Mouse (Mus musculus) gastrocnemius, adult 8-10 months (tissue): ENCODE data around the gene Gm28048. TPM values are rescaled to one million over a fixed set of nuclear protein-coding genes. Genes with fewer than 3 reads are reported as not detected.

Source experiments
- DNase-seq, 2 experiments: peaks; one replicate each; pipeline ENCODE4 v3.0.0; 2022; ENCODE audit warnings: low spot score in 2 of 2
- total RNA-seq, 4 experiments: library from RNA; stranded (reverse); gene quantifications; 2 replicates each; pipeline ENCODE4 v1.2.4; 2022

The Gm28048 gene
- total RNA-seq, 4 experiments from 2014 or later: 0.92 to 2.0 (median 1.4) TPM

DNA sequence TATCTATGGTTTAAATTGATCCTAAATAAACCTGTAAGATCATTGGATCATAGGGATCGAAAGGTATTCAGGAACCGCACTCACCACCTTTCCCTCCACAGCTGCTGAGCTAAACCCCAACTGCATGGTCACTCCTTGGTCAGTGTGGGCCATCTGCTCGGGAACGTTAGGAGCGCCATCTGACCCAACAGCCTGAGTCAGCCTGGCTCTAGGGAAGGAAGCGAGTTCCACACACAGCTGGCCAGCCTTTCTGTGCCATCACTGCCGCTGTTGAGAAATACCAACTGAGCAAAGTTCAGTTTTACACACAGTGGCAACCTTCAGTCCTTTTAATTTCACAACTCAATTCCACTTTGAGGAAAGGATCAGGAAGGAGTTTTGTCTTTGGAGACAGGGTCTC lies 90.0 kb downstream of the Gm28048 start:
- no peak for DNase-seq

DNA sequence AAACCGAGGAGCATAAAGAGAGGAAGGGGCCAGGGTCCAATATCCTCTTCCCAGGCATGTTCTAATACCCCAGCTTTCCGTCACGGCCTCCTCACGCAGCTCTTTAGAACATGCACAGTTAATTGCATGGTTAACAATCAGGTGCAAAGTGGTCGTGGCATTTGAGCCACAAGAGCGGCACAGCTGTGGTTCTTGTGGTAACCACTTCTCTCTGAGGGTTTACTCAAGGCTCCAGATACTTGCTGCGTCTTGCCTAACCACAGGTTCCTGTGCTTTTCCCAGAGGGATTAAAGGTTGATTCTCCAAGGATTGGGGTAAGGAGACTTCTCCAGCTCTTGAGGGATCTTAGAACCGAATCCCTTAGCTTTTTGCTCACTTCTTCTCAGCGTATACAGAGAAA lies 90.6 kb downstream of the Gm28048 start:
- DNase-seq: no peak

DNA sequence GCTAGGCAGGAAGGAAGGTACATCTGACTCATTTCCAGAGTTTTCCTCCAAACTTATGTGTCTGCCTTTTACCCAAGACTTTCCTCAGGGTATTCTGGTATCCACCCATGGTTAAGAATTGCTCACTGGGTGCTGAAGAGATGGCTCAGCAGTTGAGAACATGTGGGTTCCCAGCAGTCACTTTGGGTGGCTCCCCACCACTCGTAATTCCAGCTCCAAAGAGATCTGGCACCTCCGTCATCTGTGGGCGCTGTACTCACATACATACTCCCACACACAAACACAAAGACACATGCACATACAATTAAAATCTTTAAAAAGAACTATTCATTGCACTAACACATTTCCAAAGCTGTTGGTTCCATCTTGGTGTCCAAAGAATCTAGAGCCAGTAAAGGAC lies 92.7 kb downstream of the Gm28048 start:
- DNase-seq: no peak

DNA sequence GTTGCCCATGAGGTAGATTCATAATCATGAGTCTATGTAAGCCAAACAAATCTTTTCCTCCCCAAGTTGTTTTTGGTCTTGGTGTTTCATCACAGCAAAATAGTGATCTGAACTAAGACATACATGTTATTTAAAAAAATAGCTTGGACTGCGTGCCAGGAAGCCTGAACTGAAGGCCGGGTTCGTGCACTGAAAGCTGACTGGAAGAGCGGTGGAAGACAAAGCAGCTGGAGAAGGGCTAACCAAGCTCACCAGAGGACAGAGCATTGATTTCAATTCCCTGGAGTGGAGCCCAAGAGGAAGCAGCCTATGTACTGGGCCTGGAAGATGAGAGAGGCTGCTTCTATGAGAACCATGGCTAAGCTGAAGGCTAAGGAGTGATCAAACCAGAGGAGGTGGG lies 94.9 kb downstream of the Gm28048 start:
- no peak for DNase-seq

DNA sequence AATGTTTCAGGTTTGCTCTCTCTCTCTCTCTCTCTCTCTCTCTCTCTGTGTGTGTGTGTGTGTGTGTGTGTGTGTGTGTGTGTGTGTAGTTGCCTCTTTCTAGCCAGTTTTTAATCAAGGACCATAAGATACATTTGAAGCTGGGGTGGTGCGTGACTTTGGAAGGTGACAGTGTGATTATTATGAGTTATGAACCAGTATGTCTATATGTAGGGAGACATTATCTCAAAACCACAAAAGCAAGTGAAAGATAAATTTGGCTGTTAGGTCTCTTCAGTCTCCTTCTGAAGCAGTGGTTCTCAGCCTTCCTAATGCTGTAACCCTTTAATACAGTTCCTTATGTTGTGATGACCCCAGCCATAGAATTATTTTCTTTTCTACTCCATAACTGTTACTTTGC lies 96.5 kb downstream of the Gm28048 start:
- DNase-seq: no peak

DNA sequence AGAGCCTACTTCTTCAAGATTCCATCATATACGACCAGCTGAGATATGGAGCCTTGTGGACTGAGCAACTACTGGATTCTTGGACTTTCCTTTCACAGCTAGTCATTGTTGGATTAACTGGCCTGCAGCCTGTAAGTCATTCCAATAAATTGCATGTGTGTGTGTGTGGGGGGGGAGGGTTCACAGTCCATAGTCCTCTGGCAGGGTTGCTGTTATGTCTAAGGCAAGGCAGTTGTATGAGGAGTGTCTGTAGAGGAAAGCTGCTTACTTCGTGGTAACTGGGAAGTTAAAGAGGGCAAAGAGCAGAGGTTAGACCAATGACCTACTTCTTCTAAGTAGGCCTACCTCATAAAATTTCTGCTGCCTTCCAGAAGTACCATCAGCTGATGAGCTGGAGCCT lies 98.2 kb downstream of the Gm28048 start:
- no peak for DNase-seq

DNA sequence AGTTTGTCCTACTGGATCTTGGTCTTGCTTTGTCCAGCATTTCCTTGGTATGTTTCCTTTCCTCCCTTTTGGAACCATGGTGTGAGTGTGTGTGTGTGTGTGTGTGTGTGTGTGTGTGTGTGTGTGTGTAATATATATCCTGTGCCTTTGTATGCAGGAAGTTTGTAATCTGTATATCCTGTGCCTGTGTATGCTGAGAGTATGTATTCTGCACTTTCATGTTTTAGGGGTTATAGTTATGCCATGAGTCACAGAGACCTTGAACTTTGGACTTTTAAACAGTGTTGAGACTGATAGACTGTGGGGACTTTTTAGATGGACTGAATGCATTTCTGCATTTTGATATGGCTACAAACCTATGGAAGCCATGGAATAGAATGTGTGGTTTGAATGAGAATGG lies 99.0 kb downstream of the Gm28048 start:
- DNase-seq: no peak

DNA sequence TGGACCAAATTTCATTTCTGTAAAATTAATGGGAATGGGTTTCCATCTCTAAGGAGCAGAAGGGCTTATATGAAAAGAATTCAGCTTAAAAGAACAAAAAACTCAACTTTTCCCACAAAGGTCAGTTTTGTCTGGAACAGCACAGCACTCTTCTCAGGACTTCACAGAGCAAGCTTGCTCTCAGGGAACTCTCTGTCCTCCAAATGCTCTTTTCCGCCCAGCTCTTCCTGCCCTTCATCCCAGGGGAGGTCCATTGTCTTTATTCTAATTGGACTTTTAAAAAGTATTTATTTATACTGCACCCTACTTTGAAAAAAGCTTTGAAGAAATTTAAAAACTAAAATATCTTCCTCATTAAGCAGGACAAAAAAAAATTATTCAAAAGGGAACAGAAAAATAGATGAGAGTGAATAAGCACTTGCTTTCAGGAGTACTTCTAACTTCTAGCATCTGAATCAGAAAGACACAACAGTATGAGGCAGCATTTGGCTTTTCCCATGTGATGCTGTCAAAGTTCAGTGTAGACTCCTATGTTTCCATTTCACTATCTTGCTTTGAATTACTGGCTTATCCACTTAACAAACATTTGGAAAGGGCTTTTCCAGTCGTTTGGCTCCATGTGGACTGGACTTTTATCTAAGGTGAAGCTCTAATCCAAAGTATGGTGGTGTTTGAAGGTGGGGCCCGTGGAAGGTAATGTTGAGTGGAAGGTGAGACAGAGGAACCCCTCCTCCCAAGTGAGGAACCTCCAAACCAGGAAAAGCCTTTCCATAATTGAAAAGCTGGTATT lies 101.3 kb downstream of the Gm28048 start:
- DNase-seq: no peak

DNA sequence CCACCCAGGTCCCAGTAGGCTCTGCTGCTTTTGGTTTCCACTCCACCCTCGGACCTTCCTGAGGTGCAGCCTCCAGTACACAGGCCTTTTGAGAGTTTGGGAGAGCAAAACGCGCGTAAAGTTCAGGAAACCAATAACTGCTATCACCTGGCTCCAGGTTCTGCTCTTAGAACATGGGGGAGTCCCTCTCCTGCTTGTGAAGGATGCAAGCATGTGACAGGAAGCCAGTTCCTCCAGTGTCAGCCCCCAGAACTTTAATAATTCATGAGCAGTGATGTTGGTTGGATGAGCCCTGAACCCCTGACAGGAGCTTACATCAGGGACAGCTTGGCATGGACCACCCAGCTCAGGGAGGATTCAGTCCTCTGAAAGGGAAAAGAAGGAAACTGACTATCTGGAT lies 102.2 kb downstream of the Gm28048 start:
- DNase-seq: no peak

DNA sequence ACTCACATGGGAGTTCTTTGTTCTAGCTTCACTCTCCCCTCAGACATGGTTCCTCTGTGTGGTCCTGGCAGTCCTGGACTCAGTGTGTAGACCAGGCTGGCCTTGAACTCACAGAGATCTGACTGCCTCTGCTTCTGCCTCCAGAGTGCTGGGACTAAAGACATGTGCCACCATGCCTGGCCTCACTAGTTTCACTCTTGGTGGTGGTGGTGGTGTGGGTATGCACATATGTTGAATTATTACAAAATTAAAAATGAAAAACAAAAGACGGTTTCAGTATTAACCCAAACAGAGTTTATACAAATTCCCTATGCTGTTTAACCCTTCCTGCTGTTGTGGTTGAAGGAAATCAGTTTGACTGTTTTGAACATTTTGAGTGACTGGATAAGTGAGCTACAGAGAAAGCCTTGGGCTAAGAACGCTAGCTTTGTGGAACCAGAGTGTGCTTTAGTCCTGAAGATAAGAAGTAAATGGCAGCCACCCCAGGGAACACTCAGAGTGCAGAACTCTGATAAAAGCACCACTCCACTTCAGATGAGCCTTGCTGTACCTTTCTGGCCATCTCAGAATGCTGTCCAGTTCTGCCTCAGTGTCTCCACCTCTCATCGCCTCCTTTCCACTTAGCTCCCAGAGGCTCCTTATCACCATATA lies 105.1 kb downstream of the Gm28048 start:
- no peak for DNase-seq

DNA sequence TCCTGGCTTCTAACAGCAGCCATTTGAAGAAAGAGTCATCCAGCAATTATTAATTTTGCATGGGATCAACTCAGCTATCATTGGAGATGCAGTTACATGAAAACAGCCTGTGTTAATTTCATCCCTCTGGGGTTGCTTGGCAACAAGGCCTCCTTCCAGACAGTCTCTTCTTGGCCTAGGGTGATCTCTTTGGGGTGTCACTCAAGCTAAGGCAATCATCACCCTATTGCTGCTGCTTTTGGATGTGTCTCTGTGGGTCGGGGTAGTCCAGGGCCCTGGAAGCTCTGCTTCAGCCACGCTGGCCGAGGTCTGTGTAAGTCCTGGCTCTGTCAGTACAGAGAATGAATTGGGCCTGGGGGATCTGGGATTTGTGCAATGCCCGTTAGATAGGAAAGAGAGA lies 106.6 kb downstream of the Gm28048 start:
- no peak for DNase-seq

DNA sequence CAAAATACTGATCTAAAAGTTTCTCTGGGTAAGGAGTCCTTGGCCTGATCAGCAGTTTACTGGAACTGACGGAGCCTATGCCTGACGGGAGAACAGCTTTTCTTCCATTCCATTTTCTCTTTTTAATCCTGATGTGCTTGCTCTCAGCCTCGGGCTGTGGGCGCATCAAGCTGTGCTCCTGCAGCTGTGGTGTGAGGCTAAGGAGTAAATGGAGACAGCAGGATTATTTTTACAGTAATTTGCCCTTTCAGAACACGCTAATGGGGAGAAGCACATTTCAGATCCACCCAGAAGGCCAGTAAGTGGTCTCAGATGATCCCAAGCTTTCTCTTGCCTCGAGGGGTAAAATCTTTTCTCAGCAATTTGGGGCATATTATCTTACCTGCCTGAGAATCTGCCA lies 107.1 kb downstream of the Gm28048 start:
- DNase-seq: no peak

DNA sequence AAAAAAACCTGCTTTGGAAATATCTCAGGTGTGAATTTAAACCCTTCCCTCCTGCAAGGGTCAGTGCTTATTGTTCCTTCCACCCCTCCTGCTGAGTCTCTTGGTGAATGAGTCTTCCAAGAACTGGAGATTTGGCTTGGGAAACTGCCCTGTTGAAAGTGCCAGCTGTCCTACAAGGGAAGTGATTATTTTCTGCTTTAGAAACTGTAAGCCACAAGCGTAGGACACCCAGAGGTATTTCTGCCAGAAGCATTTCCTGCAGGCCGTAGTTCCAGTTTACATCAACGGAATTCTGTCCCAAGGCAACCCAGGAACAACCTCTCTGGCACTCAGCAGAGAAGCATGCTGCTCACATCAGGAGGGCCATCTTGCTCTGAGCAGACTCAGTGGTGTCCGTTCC lies 108.5 kb downstream of the Gm28048 start:
- no peak for DNase-seq

DNA sequence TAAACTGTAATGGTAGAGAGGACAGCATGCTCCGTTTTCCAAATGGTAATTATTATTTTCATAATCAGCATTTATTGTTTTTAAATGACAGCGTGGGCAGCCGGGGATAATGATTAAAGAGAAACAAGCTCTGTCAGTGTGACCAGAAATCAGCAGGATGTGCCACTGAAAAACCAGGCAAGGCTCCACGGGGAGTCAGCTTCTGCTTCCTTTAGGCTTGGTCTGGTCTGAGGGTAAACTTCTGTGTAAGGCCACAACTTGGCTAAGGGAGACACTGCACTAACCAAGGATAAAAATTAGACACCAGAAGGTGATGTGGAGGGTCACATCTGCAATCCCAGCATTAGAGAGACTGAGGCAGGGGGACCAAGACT lies 109.6 kb downstream of the Gm28048 start:
- no peak for DNase-seq

DNA sequence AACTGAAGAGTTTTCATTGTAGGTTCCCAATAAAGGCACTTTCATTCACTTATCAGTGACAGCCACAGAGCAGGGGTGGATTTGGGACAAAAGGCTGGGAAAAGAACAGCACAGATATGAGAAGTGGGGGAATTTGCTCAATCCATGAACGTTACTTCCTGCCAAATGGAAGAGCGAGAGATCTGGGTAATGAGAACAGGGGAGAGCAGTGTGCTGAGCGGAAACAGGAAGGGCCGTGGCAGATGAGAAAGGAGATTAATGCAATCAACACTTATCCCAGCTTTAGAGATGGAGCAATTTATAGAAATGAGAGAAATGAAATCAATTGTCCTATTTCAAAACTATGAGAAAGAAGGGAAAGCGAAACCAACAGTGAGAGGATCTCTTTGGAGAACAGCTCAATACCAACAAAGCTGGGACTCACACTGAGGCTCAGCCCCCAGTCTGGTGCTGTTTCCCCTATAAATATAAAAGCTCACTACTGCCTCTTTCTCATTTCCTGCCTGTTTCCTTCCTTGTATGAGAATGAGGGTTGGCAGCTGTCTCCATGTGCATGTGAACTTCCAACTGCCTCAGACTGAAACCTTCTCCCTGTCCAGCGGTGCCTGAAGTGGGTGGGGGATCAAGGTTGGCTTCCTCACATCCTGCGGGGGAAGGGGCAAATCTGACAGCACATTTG lies 110.1 kb downstream of the Gm28048 start:
- no peak for DNase-seq

DNA sequence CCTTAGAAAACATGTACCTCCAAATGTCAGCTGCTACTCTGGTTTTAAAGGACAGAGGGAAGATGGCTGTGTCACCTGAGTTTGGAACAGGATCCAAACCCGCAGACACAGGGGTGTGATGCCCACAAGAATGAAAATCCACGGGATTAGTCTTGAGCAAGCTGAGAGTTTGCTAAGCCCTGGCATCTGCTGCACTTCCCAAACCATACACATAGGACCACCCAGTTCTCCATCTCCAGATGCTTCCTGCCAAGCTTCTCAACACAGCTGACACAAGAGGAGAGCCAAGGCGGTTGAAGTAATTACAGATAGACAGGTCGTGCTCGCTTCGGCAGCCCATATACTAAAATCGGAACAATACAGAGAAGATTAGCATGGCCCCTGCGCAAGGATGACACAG lies 113.3 kb downstream of the Gm28048 start:
- no peak for DNase-seq

DNA sequence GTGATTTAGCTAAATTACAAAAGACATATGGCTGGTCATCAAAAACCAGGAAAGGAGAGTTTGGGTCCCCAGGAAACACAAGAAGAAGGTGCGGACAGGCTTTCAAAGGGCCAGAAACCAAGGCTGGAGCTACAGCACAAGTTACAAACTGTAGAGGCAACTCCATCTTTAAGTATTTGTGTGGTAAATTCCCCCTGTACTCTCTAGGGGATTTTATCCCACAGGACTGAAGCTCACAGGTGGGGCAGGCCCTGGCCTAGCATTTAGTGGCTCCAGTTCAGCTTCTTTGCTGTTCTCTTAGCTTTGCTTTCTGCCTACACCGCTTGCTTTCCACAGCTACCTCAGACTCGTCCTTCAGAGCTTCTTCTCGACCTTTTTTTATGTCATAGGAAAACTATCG lies 114.2 kb downstream of the Gm28048 start:
- no peak for DNase-seq

DNA sequence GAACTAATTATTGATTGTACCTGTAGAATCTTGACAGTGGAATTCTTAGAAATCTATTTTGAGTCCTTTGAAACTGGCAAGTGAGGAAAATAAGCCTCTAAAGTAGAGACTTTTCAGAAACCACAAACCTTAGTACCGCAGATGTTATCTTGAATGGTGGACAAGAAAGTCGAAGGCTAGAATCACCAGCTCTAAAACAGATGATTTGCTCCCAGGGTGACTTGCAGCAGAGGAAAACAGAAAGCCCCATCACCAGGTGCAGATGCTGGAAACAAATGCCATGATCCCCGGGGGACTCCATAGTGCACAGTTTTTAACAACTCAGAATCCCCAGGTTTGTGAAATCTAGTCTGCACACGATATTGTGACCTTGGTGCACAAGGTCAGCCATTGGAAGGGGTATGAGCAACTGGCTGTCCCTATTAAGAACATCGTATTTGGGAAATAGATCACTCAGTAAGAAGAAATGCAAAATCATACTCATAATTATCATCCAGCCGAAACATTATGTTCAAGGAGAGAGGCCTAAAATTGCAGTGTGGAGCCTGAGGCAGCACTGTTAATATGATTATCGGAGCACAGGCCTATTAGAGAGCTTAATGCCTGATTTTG lies 116.1 kb downstream of the Gm28048 start:
- no peak for DNase-seq

DNA sequence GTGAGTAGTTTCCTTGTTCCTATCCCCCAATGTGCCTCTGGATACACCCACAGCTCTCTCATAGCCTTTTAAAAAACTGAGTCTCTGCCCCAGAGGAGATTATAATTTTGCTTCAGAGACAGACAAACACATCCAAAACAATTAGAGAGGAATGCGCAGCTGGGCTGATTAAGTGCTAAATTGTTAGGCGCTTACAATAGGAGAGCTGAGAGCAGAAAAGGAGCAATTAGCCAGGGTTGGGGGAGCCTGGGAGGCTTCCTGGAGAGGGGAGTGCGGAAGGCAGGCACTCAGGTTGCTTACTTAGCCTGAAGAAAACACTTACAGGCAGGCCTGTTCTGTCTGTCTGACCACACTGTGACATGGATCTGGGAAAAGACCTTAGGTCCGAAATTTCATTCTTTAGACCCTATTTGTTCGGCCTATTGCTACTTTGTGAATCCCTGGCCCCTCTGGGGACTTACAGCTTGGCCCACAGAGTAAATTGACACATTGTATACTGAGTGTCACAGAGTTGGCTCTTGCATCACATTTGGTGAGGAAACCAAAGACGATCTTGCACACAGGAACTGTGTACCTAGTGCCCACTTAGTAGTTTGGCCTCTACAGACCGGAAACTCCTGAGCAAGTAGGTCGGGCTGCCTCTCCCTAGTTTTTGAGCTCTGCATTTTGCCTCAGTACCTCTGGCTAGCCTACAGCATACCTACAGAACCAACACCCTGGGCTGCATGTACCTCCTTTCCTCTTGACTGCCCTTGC lies 117.4 kb downstream of the Gm28048 start:
- no peak for DNase-seq

DNA sequence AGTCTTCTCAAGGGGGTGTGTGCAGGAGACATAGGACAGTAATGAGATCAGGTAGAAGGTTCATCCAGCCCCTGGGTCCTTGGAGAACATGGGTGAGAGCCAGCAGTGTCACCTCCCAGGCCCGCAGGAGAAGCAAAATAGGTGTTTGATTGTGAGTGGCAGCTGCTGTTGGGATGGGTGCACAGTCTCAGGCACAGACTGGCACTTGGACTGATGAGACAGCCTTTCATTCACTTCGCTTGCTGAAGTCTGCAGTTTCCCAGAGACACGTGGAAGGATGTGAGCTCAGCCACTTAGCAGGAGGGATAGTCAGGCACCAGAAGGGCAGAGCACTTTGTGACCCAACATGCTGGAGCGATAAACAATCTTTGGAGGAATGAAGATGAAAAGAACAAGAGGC lies 118.3 kb downstream of the Gm28048 start:
- DNase-seq: no peak

DNA sequence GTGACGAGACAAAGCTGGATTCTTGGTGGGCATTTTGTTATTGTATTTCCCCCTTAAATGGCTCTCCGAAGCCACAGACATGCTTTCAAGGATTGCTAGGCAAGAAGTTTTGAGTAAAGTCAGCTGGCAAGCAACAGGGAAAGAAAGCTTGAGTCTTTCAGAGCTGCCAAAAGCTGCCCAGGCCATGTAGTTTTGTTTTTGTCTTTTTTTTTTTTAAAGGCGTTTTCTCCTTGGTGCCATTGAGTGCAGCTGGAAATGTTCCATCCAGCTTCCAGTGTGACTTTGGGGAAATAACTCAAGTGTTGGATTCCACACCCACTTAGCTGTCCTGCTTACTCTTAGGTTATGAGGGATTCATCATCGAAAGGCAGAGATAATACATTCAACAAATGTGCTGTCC lies 120.6 kb downstream of the Gm28048 start:
- DNase-seq: no peak
